Mouse (Mus musculus): Measurements from ENCODE around the gene Armh3. TPM values are rescaled to one million over a fixed set of nuclear protein-coding genes. Genes with fewer than 3 reads are reported as not detected.

Gene Armh3
- total RNA-seq, 2 experiments from 2014 or later, result 19.0 to 20.6 TPM

DNA sequence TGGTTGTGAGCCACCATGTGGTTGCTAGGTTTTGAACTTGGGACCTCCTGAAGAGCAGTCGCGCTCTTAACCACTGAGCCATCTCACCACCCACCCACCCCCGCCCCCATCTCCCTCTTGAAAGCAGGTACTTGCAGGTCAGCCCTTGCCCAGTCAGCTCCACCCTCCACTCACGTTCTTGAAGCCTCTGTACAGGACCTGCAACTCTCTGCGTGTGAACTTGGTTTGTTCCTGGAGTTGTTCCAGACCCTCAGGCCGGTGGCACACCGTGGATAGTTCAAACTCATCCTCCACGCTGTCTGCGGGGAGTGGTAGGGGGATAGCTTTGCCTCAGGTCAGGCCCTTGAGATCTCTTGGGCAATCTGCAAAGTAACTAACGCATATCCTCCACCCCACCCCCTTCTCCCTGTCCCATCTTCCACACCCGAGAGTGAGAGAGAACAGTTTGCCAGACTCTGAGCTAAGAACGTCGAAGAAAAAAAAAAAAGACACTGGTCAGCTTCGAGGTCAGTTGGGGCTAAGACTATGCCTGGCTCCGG, 202.8 kb downstream of the Armh3 start:
- no peak for TF ChIP-seq CTCF (conservative IDR thresholded peaks at IDR 0.05)
- Histone ChIP-seq H3K4me3 (no peak overlapping the region), H3K27ac (no peak overlapping the region)
- no peak for DNase-seq (ENCODE audit: low spot score in 2 of 2)

DNA sequence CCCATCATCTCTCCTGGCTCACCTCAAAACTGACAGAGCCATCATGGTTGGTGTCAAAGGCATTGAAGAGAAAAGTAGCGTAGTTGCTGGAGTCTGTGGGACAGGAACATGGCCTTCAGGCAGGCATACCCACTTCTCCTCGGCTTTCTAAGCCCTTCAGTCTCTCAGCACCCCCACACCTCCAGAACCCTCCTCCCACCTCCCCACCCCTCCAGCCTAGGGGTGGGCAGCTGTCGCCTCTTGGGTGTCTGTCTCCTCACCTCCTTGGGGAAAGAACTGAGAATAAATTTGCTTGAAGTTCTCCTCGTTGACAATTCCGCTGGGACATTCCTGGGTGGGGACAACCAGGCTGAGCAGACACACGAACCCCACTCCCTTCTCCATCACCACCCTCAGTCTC, 203.6 kb downstream of the Armh3 start:
- DNase-seq (ENCODE audit: low spot score in 2 of 2), result no peak
- TF ChIP-seq CTCF (conservative IDR thresholded peaks at IDR 0.05), result no peak

DNA sequence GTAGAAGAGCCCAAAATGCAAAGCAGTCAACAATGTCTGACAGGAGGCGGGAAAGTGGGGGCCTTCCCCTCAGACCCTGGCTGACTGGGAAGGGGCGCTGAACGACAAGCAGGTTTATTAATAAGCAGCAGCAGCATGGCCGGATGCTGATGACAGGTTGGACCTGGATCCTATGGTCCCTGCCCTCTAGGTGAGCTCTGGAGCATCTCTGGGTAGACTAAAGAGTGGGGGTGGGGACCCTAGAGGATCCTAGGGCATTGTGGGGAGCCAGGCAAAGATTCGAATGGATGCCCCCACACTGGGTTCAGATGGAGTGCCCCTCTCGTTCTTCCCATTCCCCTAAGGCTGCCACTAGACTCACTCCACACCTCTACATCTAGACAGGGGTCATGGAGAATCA, 205.9 kb downstream of the Armh3 start:
- no peak for TF ChIP-seq CTCF (conservative IDR thresholded peaks at IDR 0.05)
- no peak for DNase-seq (ENCODE audit: low spot score in 2 of 2)
- H3K27ac ChIP-seq, result no peak overlapping the region
- H3K4me3 ChIP-seq, result no peak overlapping the region

More for the DNA sequence above, 203.6 kb downstream of the Armh3 start:
- no peak overlapping the region for H3K27ac ChIP-seq
- no peak overlapping the region for H3K4me3 ChIP-seq

DNA sequence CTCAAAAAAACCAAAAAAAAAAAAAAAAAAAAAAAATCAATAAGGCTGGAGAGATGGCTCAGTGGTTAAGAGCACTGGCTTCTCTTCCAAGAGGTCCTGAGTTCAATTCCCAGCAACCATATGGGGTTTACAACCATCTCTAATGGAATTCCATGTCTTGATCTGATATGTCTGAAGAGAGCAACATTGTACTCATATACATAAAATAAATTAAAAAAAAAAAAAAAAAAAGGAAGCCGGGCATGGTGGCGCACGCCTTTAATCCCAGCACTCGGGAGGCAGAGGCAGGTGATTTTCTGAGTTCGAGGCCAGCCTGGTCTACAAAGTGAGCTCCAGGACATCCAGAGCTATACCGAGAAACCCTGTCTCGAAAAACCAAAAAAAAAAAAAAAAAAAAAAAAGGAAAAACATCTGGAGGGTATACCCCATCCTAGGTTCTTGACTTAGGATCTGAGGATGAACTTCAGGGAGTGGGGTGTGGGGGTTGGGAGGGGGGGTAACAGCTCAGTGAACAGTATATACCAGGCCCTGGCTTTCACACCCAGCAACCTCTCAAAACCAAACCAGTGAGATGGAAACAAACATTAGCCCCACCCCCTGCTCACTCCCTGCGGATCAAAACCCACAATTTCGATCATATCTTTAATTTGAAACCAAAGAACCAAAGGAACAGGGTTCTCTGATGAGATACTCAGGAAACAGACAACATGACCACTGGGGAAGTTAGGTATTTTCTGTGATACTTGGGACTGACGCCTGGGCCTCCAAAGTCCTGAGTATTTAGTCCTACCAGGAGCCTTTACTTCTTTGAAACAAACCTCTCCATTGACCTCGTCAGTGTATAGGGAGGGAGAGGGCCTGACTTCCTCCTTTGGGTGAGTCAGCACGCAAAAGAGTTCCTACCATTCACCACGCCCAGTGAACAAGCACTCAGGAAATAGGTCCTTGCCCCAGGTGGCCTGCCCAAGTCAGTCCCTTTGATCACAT, 208.1 kb downstream of the Armh3 start:
- Histone ChIP-seq H3K4me3 (no peak overlapping the region), H3K27ac (no peak overlapping the region)
- no peak for DNase-seq (ENCODE audit: low spot score in 2 of 2)
- no peak for TF ChIP-seq CTCF (conservative IDR thresholded peaks at IDR 0.05)

DNA sequence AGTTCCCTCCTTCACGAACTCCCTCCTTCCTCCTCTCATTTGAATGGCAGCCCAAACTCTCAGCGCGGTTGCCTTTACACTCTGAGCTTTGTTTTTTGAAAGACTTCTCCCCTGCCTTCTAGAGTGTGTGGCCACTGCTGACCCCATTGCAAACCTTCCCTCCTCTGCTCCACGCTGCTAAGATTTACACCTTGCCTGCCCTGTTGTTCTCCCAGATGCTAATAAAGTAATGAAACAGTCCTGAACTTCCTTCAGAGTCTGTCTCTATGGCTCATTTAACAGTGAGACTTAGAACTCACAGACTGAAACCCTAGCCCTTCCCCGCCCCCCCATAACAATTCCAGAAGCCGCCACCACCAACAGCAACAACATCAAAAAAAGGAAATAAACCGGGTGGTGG, 208.9 kb downstream of the Armh3 start:
- Histone ChIP-seq H3K4me3 (no peak overlapping the region), H3K27ac (no peak overlapping the region)
- no peak for DNase-seq (ENCODE audit: low spot score in 2 of 2)
- no peak for TF ChIP-seq CTCF (conservative IDR thresholded peaks at IDR 0.05)

DNA sequence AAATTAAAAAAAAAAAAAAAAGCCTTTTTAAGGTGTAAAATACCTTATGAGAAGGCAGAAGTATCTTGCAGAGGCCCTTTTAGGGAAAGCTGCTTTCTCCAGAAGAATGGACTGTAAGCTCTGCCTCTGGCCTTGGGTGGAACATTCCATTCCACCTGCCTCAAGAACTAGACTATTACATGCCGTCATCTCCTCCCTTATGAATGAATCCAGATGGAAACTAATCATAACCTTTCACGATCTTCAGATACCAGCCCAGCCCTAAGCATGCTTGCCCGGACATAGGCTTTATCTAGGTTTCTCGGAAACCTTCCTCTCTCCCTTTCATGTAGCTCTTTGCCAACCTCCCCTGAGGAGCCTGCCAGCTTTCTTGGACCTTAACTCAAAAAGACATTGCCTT, 210.0 kb downstream of the Armh3 start:
- no peak for DNase-seq (ENCODE audit: low spot score in 2 of 2)
- no peak for TF ChIP-seq CTCF (conservative IDR thresholded peaks at IDR 0.05)
- no peak overlapping the region for H3K4me3 ChIP-seq
- H3K27ac ChIP-seq, result no peak overlapping the region

DNA sequence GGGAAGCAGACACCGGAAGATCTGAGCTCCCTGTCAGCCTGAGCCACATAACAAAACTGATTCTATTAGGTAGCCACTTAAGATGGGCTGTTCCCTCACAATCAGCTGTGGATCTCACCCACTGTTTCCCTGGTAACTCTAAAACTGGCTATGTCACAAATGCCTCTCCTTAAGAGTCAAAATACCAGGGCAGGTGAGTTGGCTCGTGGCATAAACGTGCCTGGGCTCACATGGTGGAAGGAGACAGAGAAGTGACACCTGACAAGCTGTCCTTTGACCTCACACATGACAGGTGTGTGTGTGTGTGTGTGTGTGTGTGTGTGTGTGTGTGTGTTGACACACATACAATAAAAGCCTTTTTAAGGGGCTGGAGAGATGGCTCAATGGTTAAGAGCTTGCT, 210.8 kb downstream of the Armh3 start:
- Histone ChIP-seq H3K27ac (no peak overlapping the region), H3K4me3 (no peak overlapping the region)
- DNase-seq (ENCODE audit: low spot score in 2 of 2), result no peak
- TF ChIP-seq CTCF (conservative IDR thresholded peaks at IDR 0.05), result no peak

DNA sequence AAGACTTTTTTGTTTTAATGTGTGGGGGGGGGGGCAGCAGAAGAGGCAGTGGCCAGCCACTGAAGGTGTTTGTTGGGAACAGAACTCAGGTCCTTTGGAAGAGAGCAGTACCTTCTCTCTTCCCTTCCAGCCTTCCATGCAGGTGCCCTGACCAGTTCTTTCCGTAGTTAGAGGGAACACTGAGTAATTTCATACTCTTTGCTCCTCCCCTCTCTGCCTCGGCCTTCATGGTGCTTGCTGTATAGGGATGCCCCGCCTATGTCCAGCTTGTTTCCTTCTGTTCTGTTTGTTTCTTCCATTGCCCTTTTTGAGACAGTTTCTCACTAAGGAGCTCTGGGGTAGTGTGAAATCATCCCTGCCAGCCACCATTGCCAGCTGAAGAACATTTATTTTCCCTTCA, 212.8 kb downstream of the Armh3 start:
- no peak for DNase-seq (ENCODE audit: low spot score in 2 of 2)
- no peak for TF ChIP-seq CTCF (conservative IDR thresholded peaks at IDR 0.05)
- Histone ChIP-seq H3K27ac (no peak overlapping the region), H3K4me3 (no peak overlapping the region)

DNA sequence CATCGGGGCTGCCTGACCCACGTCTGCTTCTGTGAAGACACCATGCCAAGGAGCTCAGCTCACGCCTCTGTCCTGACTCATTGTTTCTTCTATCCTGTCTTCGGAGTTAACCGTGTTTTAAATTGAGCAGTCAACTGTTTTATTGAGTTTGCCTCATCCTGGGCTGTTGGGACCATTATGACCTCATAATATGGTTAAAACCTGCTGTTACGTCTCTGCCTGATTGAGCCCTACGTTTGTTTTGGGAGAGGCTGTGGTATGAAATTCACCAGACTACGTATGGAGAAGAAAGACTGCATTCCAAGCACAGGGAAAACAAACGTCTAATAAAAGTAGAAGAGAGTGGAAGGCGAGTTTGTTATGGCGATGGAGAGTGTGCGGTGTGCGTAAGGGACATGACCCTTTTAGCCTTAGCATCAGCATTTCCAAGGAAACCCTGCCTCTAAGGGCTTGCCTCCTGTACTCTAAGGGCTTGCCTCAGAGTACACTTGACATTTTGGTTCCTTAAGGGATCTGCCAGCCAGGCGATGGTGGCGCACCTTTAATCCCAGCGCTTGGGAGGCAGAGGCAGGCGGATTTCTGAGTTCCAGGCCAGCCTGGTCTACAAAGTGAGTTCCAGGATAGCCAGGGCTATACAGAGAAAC, 214.2 kb downstream of the Armh3 start:
- TF ChIP-seq CTCF (conservative IDR thresholded peaks at IDR 0.05), result no peak
- Histone ChIP-seq H3K27ac (peak overlapping the region; percentile 83), H3K4me3 (peak overlapping the region; percentile 56)
- no peak for DNase-seq (ENCODE audit: low spot score in 2 of 2)

DNA sequence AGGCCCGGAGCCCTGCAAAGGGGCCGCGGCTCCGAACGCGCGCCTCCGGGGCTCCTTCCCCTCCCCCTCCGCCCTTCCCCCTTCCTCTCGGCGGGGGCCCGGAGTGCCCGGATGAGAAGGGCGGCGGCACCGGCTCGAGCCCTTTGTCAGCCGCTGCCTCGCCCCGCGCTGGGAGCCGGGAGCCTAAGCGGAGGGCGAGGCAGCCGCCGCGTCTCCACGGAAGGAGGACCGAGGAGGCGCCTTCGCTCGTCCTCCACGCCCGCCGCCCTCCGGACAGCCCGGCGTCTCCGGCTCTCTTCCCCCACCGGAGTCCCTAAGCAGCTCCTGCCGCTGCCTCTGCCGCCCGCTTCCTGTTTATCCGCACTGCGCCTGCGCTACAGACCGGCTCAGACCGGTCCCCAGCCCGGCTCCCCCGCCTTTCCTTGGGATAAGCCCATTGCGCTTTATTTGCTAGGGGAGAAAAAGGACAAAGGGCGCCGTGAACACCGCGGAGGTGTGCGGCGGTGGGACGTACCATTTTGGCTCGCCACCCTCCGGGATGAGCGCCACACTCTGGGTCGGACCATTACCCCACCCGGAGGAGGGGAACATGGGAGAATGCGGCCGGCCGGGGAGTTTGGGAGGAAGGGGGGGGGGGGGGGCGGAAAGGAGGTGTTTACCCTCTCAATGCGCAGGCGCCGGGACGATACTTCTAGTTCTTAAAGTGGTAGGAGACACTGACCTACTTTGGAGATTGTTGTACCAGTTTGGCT, 214.9 kb downstream of the Armh3 start, which contains the start of gene Mgea5:
Mgea5 (minus strand) TSS at position 657 of the 752 bp plus-strand sequence.
- Histone ChIP-seq H3K4me3 (peak within 1 kb of the TSS; percentile 98), H3K27ac (peak within 1 kb of the TSS; percentile 100)
- DNase-seq (ENCODE audit: low spot score in 2 of 2), result peak; percentile 98 to 99
- TF ChIP-seq CTCF (conservative IDR thresholded peaks at IDR 0.05), result no peak

DNA sequence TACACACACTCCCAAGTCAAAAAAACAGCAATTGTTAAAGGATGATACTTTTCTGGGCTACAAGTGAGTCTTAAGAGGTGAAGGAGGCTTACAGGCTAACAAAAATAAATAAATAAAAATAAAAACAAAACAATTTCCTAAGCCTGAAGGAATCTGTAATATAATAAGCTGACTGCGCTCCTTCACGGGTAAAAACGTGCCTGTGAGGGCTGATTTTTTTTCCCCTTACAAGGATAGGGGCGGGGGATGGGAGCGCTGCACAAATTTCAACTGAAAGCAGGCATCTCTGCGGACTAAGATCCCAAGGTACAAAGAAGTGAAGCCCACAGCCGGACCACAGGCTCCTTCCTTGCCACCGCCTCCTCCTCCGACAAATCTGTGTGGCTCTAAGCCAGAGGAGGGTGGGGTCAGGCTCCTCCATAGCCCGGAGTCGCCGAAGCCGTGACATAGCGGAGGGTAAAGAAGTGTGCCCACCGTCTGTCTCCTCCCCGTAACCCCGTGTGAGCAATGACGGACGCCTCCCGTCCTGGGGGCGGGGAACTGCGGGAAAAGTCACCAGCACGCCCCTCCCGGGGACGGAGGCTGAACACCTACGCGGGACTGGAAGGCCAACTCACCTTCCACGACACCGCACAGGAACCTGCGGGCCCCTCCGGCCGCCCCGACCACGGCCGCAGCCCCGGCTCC, 215.8 kb downstream of the Armh3 start:
- Histone ChIP-seq H3K27ac (peak overlapping the region; percentile 100), H3K4me3 (peak overlapping the region; percentile 98)
- peak; percentile 49 to 57 for DNase-seq (ENCODE audit: low spot score in 2 of 2)
- TF ChIP-seq CTCF (conservative IDR thresholded peaks at IDR 0.05), result no peak

DNA sequence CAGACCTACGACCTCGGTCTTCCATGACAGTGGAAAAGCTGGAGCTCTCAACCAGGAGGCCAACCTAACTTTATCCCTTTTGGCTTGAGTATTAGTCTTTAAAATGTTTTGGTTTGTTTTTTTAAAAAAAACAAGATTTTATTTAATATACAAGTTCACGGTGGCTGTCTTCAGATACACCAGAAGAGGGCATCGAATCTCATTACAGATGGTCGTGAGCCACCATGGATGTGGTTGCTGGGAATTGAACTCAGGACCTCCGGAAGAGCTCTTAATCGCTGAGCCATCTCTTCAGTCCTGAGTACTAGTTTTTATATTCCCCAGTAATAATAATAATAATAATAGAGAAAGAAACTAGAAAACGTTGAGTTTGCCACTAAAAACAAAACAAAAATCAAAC, 216.6 kb downstream of the Armh3 start:
- peak overlapping the region; percentile 100; the same call in 1 of the 2 replicates for H3K27ac ChIP-seq
- no peak for DNase-seq (ENCODE audit: low spot score in 2 of 2)
- H3K4me3 ChIP-seq, result peak overlapping the region; percentile 98
- TF ChIP-seq CTCF (conservative IDR thresholded peaks at IDR 0.05), result peak; percentile 53
